ENCODE assay signal across 24 mouse cellular contexts in genomic region chr4:65545582-65545981, GRCm38 (mm10).
"Had no signal": no experiment of that assay in that cellular context is flagged by ENCODE, and none has a peak within 500 bp of the region (broad histone marks: within the 10 kb centered on the region; RNA-seq: fewer than 3 reads in every experiment).

No protein-coding gene starts in this region.

- H3K4me3 ChIP-seq: heart, adult 2 months; heart, embryonic 13.5 days; heart, embryonic 15.5 days; hindbrain, embryonic 13.5 days; hindbrain, embryonic 15.5 days; kidney, embryonic 15.5 days; layer of hippocampus, adult 2 months; left cerebral cortex, adult 2 months; limb, embryonic 10.5 days; limb, embryonic 12.5 days; liver, embryonic 12.5 days had no signal

- ATAC-seq: hindbrain, postnatal 0 days; intestine, embryonic 16.5 days; liver, embryonic 12.5 days had no signal

- DNase-seq: gastrocnemius, postnatal 25 days; heart, adult 11 months; heart, adult 2 months; heart, postnatal 14 days; heart, postnatal 36 days; kidney, adult 11 months; kidney, adult 2 months; kidney, adult 9 months; kidney, postnatal 14 days; kidney, postnatal 36 days; liver had no signal

- H3K27ac ChIP-seq: heart, adult 2 months; heart, embryonic 13.5 days; heart, embryonic 15.5 days; hindbrain, embryonic 13.5 days; hindbrain, embryonic 15.5 days; hindbrain, postnatal 0 days; kidney, embryonic 15.5 days; kidney, postnatal 0 days; layer of hippocampus, adult 2 months; left cerebral cortex, adult 2 months; limb, embryonic 10.5 days; limb, embryonic 12.5 days; liver, embryonic 12.5 days had no signal

- H3K4me1 ChIP-seq: heart, embryonic 13.5 days; heart, embryonic 15.5 days; hindbrain, embryonic 13.5 days; hindbrain, embryonic 15.5 days; kidney, embryonic 15.5 days; limb, embryonic 10.5 days; limb, embryonic 12.5 days; liver, embryonic 12.5 days had no signal
